Mouse (Mus musculus): ENCODE measurements around the gene Grtp1. TPM values are rescaled to one million over a fixed set of nuclear protein-coding genes. Genes with fewer than 3 reads are reported as not detected.

The Grtp1 gene
- total and polyA plus RNA-seq, 2 experiments from 2014 or later = 7.9 to 19.9 TPM

- TF ChIP-seq CTCF (IDR thresholded peaks at IDR 0.05) = no peak
- Histone ChIP-seq H3K27me3 (ENCODE audit: insufficient read depth, low read length) (no peaks in the 10 kb centered on the region), H3K27ac (ENCODE audit: low read depth, low read length) (no peak overlapping the region), H3K4me3 (ENCODE audit: low read depth, low read length) (no peak overlapping the region), H3K4me1 (ENCODE audit: insufficient read depth, low read length) (no peaks in the 10 kb centered on the region), H3K36me3 (ENCODE audit: insufficient read depth, low read length) (no peaks in the 10 kb centered on the region), H3K4me2 (ENCODE audit: low read depth, low read length, poor library complexity, severe bottlenecking) (no peak overlapping the region), H3K9me3 (ENCODE audit: low read length) (no peaks in the 10 kb centered on the region), H3K9ac (replicated peaks; ENCODE audit: low read length, poor library complexity, severe bottlenecking) (no peak overlapping the region)
- ATAC-seq (ENCODE audit: low FRiP score) = no peak
- DNase-seq (ENCODE audit: low spot score) = no peak
- WGBS = 87% methylated on average over 9 of the region's 9 CpGs
Measured at GRCm38 (mm10) chr8:13224426-13224825, 24.0 kb upstream of the Grtp1 start.

GRCm38 (mm10) chr8:13218441-13218840 is 18.0 kb upstream of the Grtp1 start:
- DNase-seq (ENCODE audit: low spot score) (no peak), ATAC-seq (ENCODE audit: low FRiP score) (no peak)
- Histone ChIP-seq H3K27ac (ENCODE audit: low read depth, low read length) (no peak overlapping the region), H3K4me3 (ENCODE audit: low read depth, low read length) (no peak overlapping the region), H3K4me1 (ENCODE audit: insufficient read depth, low read length) (0 out of 2 replicates have a peak, but pooled peaks cover under 1% of the 10 kb centered on the region), H3K27me3 (ENCODE audit: insufficient read depth, low read length) (no peaks in the 10 kb centered on the region), H3K9me3 (ENCODE audit: low read length) (no peaks in the 10 kb centered on the region), H3K4me2 (ENCODE audit: low read depth, low read length, poor library complexity, severe bottlenecking) (no peak overlapping the region), H3K36me3 (ENCODE audit: insufficient read depth, low read length) (no peaks in the 10 kb centered on the region), H3K9ac (replicated peaks; ENCODE audit: low read length, poor library complexity, severe bottlenecking) (no peak overlapping the region)
- TF ChIP-seq CTCF (IDR thresholded peaks at IDR 0.05) = no peak
- 86% methylated on average over 4 of the region's 4 CpGs for WGBS

- Histone ChIP-seq H3K9ac (replicated peaks; ENCODE audit: low read length, poor library complexity, severe bottlenecking) (no peak overlapping the region), H3K27me3 (ENCODE audit: insufficient read depth, low read length) (no peaks in the 10 kb centered on the region), H3K4me1 (ENCODE audit: insufficient read depth, low read length) (0 out of 2 replicates have a peak, but pooled peaks cover 3% of the 10 kb centered on the region), H3K9me3 (ENCODE audit: low read length) (no peaks in the 10 kb centered on the region), H3K4me2 (ENCODE audit: low read depth, low read length, poor library complexity, severe bottlenecking) (no peak overlapping the region), H3K4me3 (ENCODE audit: low read depth, low read length) (no peak overlapping the region), H3K27ac (ENCODE audit: low read depth, low read length) (no peak overlapping the region), H3K36me3 (ENCODE audit: insufficient read depth, low read length) (no peaks in the 10 kb centered on the region)
- ATAC-seq (ENCODE audit: low FRiP score) (no peak), DNase-seq (ENCODE audit: low spot score) (no peak)
- no peak for TF ChIP-seq CTCF (IDR thresholded peaks at IDR 0.05)
Measured at GRCm38 (mm10) chr8:13217986-13218385, 17.6 kb upstream of the Grtp1 start.

- 57% methylated on average over 5 of the region's 5 CpGs for whole genome bisulfite sequencing
- H3K4me3 ChIP-seq (ENCODE audit: low read depth, low read length) = no peak overlapping the region
- no peak for DNase-seq (ENCODE audit: low spot score)
- H3K4me2 ChIP-seq (ENCODE audit: low read depth, low read length, poor library complexity, severe bottlenecking) = no peak overlapping the region
- H3K4me1 ChIP-seq (ENCODE audit: insufficient read depth, low read length) = 0 out of 2 replicates have a peak, but pooled peaks cover 3% of the 10 kb centered on the region
- H3K9ac ChIP-seq (replicated peaks; ENCODE audit: low read length, poor library complexity, severe bottlenecking) = no peak overlapping the region
- no peak for TF ChIP-seq CTCF (IDR thresholded peaks at IDR 0.05)
- no peak for ATAC-seq (ENCODE audit: low FRiP score)
- no peaks in the 10 kb centered on the region for H3K9me3 ChIP-seq (ENCODE audit: low read length)
- H3K27ac ChIP-seq (ENCODE audit: low read depth, low read length) = no peak overlapping the region
- no peaks in the 10 kb centered on the region for H3K27me3 ChIP-seq (ENCODE audit: insufficient read depth, low read length)
- no peaks in the 10 kb centered on the region for H3K36me3 ChIP-seq (ENCODE audit: insufficient read depth, low read length)
Measured at GRCm38 (mm10) chr8:13217093-13217492, 16.7 kb upstream of the Grtp1 start.

- 83% methylated on average over 8 of the region's 8 CpGs for WGBS
Measured at GRCm38 (mm10) chr8:13216386-13216785, 16.0 kb upstream of the Grtp1 start.

GRCm38 (mm10) chr8:13213479-13214268 is 13.3 kb upstream of the Grtp1 start:
- DNase-seq (ENCODE audit: low spot score) (peak; percentile 87), ATAC-seq (ENCODE audit: low FRiP score) (peak; percentile 83)
- Histone ChIP-seq H3K36me3 (ENCODE audit: insufficient read depth, low read length) (no peaks in the 10 kb centered on the region), H3K4me3 (ENCODE audit: low read depth, low read length) (no peak overlapping the region), H3K4me1 (ENCODE audit: insufficient read depth, low read length) (0 out of 2 replicates have a peak, but pooled peaks cover 3% of the 10 kb centered on the region), H3K27ac (ENCODE audit: low read depth, low read length) (no peak overlapping the region), H3K27me3 (ENCODE audit: insufficient read depth, low read length) (no peaks in the 10 kb centered on the region), H3K4me2 (ENCODE audit: low read depth, low read length, poor library complexity, severe bottlenecking) (peak overlapping the region; percentile 33; the same call in 1 of the 2 replicates), H3K9ac (replicated peaks; ENCODE audit: low read length, poor library complexity, severe bottlenecking) (no peak overlapping the region), H3K9me3 (ENCODE audit: low read length) (no peaks in the 10 kb centered on the region)
- TF ChIP-seq CTCF (IDR thresholded peaks at IDR 0.05) = peak; percentile 85
- WGBS = 26% methylated on average over 10 of the region's 10 CpGs

More at GRCm38 (mm10) chr8:13216386-13216785, 16.0 kb upstream of the Grtp1 start:
- no peaks in the 10 kb centered on the region for H3K27me3 ChIP-seq (ENCODE audit: insufficient read depth, low read length)
- no peaks in the 10 kb centered on the region for H3K36me3 ChIP-seq (ENCODE audit: insufficient read depth, low read length)
- no peak overlapping the region for H3K4me2 ChIP-seq (ENCODE audit: low read depth, low read length, poor library complexity, severe bottlenecking)
- ATAC-seq (ENCODE audit: low FRiP score) = no peak
- no peak for DNase-seq (ENCODE audit: low spot score)
- no peak overlapping the region for H3K27ac ChIP-seq (ENCODE audit: low read depth, low read length)
- 0 out of 2 replicates have a peak, but pooled peaks cover 3% of the 10 kb centered on the region for H3K4me1 ChIP-seq (ENCODE audit: insufficient read depth, low read length)
- no peak overlapping the region for H3K4me3 ChIP-seq (ENCODE audit: low read depth, low read length)
- no peak for TF ChIP-seq CTCF (IDR thresholded peaks at IDR 0.05)
- H3K9ac ChIP-seq (replicated peaks; ENCODE audit: low read length, poor library complexity, severe bottlenecking) = no peak overlapping the region
- H3K9me3 ChIP-seq (ENCODE audit: low read length) = no peaks in the 10 kb centered on the region
